Mouse (Mus musculus): ENCODE data around the gene Cacfd1.

The Cacfd1 gene

GRCm38 (mm10) chr2:27009714-27010244, at the start of gene Cacfd1:
Gene Cacfd1 (plus strand): TSS chr2:27009926.
- peak; percentile 94 for DNase-seq

- DNase-seq = peak; percentile 39
These were observed 49.0 kb upstream of the Cacfd1 start for GRCm38 (mm10) chr2:26960756-26961155.

DNA sequence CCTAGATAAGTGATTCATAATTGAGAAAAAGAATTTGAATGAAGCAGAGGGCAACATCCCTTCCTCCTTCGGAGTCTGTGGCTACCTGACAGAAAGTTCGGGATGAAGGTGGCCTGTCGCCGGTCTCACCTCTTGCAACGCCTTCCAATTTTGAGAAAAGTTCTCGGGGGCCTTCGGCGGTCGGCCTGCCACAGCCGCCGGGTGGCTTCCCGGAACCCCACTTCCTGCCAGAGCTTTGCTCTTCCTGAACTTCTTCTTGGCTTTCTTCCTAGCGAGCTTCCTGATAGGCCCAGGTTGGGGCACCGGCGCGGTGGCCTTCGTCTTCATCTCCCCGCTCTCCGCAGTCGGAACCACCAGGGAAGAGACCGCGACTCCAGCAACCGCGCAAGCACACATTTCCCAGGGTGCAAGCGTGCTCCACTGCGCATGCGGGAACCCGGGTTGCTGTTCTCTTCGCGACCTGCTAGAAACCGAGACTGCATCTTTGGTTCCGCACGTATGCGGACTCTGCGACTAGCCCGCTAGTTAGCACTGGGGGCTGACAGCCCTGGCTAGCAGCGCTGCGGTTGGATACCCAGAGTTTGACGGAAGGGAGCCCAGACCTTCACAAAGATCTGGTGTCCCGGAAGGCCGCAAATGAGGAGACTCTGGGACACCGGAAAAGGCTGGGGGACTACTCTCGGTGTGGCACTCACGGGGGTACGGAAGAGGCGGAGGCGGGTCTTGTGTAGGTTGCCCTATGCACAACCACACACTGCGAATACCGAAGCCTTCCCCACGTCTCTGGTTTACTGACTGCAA, 45.6 kb upstream of the Cacfd1 start, which contains the start of gene Rexo4:
Gene Rexo4, minus strand, starts transcription at position 464 of the 801 bp plus-strand sequence.
- DNase-seq = peak; percentile 94

GRCm38 (mm10) chr2:26964724-26965370, 44.9 kb upstream of the Cacfd1 start:
- no peak for DNase-seq

- DNase-seq = no peak
These were observed 42.5 kb upstream of the Cacfd1 start for GRCm38 (mm10) chr2:26967262-26967661.

DNA sequence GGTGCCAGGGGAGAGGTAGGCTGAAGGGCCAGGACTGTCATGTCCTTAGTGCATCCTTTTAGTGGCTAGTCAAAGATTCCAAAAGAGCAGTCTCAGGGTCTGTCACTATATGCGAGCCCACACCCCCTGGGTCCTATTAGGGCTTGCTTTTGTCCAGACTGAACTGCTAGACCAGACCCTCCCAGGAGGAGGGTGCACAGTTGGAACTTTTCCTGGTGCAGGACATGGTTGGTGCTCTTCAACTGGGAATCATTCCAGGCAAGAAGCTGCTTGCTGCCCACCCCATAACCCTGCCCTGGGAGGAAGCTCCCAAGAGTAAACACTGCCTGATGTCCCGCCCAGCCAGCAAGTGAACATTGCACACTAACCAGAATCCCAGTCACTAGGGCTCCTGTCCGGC, 36.6 kb upstream of the Cacfd1 start, which contains the start of gene Adamts13:
Gene Adamts13, plus strand, starts transcription at position 301 of the 400 bp plus-strand sequence.
- no peak for DNase-seq

GRCm38 (mm10) chr2:26973960-26974359, 35.8 kb upstream of the Cacfd1 start:
- DNase-seq = no peak

DNA sequence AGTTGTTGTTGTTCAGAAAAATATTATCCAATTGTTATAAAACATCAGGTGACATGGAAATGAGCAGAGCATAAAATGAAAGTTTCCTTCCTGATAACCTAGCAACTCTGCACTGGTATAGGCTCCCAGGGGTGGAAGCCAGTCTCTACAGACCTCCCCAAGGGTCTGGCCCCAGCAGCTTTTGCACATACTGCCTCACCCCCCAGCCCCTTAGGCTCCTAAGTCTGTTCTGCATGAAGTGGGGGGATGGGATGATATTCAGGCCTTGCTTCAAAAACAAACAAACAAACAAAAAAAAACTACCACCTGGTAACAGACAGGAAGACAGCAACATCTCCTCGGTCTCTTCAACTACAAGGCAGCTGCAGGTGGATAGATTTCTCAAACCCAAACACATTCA, 29.4 kb upstream of the Cacfd1 start:
- no peak for DNase-seq

DNA sequence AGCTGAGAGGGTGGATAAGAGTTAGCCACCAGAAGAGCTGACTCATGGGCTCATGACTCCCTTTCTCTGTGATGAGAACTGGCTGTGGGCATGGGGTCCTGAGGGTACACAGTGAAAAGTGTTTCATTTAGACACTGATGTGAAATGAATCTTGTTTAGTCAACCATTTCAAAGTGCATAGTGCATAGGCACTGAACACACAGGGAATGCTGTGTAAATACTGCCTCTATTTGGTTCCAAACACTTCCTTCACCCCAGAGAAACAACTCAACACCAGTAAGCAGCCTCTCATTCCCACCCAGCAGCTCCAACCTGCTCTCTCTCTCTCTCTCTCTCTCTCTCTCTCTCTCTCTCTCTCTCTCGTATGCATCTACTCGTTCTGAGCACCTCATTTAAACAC, 25.5 kb upstream of the Cacfd1 start:
- no peak for DNase-seq

DNA sequence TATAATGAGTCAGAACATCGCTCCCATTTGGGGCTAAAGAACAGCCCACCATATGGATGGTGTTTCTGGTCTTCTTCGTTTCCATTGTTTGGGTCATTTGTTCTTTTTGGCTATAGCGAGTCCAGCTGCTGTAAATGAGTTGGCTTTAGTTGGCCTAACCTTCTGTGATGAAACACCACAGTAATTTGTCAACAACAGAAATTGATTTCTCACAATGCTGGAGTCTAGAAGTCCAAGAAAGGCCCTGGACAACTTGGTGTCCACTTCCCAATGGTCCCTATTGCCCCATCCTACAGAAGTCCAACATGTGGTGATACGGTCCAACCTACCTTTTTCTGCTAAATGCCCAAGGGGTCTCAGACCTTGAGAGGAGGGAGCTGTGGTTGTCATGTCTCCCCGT, 25.1 kb upstream of the Cacfd1 start:
- DNase-seq = no peak

GRCm38 (mm10) chr2:26993936-26994335, 15.8 kb upstream of the Cacfd1 start:
- DNase-seq = no peak

DNA sequence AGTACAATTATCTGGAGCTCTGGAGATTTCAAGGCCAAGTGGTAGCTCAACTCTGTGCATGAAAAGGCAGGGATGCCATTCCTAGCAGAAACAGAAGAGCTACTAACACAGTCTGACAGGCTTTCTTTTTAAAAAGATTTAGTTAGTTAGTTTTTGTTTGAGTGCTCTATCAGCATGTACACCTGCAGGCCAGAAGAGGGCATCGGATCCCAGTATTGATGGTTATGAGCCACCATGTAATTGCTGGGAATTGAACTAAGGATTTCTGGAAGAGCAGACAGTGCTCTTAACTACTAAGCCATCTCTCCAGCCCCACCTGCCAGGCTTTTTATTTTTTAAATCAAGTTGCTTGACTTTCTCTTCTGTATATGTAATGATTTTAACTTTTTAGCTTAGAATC, 12.2 kb upstream of the Cacfd1 start:
- DNase-seq = no peak

- DNase-seq = no peak
These were observed 11.7 kb upstream of the Cacfd1 start for GRCm38 (mm10) chr2:26997993-26998392.

GRCm38 (mm10) chr2:27006255-27006654, 3.5 kb upstream of the Cacfd1 start:
- no peak for DNase-seq

GRCm38 (mm10) chr2:27007701-27008100, 2.0 kb upstream of the Cacfd1 start:
- no peak for DNase-seq

DNA sequence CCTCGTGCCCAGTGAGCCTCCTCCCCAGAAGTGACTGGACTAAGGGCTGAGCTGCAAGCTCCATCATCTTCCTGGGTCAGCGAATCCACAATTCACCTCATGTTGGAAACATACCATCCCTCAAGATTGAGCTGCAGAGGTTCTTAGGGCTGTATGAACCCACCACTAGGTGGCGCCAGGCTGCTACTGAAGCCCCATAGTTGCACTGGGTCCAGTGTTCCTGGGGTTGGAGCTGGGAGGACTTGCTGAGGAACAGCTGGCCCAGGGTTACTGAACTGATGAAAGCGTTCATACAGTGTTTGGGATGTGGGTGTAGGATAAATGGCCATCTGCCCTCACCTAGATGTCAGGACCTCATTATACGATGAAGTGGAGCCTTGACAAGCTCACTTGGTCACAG, 8.1 kb downstream of the Cacfd1 start:
- peak; percentile 74 for DNase-seq

DNA sequence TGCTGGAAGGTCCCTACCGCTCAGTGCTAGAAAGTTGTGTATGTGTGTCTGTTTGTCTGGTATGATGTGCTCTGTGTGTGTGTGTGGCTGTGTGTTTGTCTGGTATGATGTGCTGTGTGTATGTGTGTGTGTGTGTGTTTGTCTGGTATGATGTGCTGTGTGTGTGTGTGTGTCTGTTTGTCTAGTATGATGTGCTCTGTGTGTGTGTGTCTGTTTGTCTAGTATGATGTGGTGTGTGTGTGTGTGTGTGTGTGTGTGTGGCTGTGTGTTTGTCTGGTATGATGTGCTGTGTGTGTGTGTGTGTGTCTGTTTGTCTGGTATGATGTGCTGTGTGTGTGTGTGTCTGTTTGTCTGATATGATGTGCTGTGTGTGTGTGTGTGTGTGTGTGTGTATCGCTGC, 9.8 kb downstream of the Cacfd1 start:
- no peak for DNase-seq

GRCm38 (mm10) chr2:27021103-27021502, 11.4 kb downstream of the Cacfd1 start:
- no peak for DNase-seq

DNA sequence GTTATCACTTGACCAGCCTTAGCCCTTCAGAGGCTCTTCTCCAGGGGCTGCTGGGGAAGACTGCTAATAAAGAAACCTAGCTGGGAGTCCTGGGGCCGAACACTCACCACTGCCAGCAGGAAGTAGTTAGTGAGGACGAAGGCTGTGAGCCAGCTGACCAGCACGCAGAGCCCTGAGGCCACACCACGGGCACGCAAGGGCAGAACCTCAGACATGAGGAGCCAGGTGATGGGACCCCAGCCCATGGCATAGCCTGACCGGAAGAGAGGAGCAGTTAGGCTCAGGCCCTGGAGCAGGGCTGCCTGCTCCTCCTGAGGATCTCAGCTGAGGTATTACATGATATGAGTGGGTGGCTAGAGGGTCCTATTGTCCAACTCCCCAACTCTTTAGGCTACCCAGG, 12.9 kb downstream of the Cacfd1 start:
- no peak for DNase-seq

- no peak for DNase-seq
These were observed 14.4 kb downstream of the Cacfd1 start for GRCm38 (mm10) chr2:27024136-27024535.

- no peak for DNase-seq
These were observed 15.8 kb downstream of the Cacfd1 start for GRCm38 (mm10) chr2:27025545-27025944.

DNA sequence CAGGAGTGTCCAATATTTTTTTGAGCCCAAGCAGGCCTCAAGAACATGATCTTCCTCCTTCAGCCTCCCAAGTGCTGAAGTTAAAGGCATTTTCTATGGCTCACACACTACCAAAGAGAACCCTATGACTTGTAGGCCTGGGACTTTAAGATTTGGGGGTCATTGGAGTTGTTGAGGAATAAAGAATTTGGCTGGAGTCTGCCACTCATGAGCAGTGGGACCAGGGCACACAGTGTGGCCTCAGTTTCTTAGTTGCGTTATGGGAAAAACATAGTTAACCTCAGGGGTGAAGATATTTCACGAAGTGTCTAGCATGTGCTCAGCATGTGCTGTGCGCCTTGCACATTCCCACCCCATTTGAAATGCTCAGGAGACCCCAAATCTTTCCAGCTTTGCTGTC, 16.6 kb downstream of the Cacfd1 start:
- DNase-seq = no peak

DNA sequence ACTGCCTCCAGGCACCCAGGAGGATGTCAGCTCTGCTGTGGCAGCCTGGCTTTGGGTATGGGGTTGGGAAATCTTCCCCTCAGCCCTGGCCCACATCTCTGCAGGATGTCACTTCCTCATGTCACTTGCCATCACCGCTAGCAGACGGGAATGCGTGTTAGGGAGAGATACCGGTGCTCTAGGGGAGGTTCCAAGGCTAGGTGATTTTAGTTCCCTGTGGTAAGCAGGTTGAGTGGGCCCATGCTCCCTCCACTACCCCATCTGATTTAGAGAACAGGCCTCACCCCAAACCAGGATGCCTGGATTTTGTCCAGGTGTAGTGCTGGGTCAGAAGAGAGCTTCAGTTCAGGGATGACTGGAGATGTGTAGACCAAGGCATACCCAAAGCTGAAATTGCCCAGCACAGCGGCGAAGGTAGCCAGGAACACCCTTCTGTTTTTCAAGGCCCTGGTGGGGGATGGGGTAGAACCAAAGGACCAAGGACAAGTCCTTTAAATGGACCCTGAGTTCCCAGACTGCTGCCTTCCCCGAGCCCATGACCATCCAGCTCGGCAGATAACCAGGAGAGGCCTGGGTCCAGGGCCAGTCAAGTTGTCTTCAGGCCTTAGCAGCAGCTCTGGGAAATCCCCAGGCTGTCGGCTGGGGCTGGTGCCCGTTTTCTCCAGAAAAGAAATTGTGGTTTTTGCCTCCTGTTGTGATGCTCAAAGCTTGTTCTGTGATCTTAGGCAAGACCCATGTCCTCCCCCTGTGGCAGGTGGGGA, 17.3 kb downstream of the Cacfd1 start:
- DNase-seq = no peak
